Mouse (Mus musculus) sigmoid colon, adult 10 weeks (tissue): Measurements from ENCODE around the gene Vwf. TPM values are rescaled to one million over a fixed set of nuclear protein-coding genes. Genes with fewer than 3 reads are reported as not detected.

Experiments used
- polyA plus RNA-seq: library from polyadenylated mRNA; stranded (reverse); fragments of 350-450 nt; fragmentation: Illumina TruSeq; extraction: RNeasy Lipid Tissue Mini Kit (QIAGEN cat#74804); gene quantifications from one replicate; pipeline ENCODE4 v1.2.3, GENCODE M21; 2014; ENCODE audit warnings: low read depth, low replicate concordance

Vwf gene
- 0.95 TPM for polyA plus RNA-seq

DNA sequence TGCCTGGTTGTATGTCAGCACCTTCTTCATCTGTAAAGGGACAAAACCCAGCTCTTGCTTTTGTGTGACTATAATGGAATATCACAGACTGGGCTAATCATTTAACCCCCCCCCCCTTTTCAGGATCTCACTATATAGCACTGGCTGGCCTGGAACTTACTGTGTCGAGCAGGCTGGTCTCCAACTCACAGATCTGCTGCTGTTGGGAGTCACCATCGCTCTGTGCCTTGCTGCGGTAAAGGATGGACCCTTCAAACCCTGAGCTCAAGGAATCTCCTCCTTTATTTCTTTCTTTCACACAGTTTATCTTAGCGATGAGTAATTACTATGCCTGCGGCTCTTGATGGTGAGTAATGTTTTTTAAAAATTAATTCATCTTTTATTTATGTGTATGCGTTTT lies at the start of gene Vwf:
Vwf (plus strand) TSS at position 301 of the 400 bp plus-strand sequence.

DNA sequence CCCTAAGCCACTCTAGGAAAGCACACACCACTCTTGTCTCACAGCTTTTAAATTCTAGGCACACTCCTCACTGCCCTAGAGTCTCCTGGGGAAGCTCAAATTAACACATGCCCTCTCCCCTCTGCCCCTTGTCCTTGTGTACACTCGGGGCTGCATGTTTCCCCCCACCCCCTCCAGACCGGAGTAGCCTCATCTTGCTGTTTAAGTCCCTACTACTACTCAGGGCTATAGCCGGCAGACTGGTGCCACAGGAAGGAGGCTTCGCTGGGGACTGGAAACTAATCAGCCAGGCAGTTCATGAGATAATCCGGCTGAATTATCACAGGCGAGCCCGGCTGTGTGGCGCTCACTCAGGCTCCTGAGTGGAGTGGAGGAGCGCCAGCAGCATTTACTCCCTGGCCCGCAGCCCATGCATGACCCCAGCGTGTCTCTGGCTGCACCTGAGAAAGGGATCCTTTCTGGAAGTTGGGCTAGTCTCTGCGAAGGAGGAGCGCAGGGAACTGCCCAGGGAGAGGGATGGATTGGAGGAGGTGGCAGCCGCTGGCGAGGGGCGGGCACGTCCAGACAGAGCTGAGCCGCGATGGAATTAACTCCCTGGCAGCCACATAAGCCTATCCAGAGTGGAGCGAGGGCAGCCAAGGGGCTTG lies 143.6 kb downstream of the Vwf start, which contains the start of gene Ano2:
Ano2 (plus strand) TSS at position 363 of the 647 bp plus-strand sequence.

Other genes with a start within 250 kb of the Vwf start
- 0.95 TPM for gene Ltbr, start 232.9 kb upstream of the Vwf start, polyA plus RNA-seq
- gene Scnn1a, start 226.1 kb upstream of the Vwf start, polyA plus RNA-seq, result 22.6 TPM
- 5.8 TPM for gene Tnfrsf1a, start 197.4 kb upstream of the Vwf start, polyA plus RNA-seq
- gene Plekhg6, start 166.0 kb upstream of the Vwf start, polyA plus RNA-seq, result 0.66 TPM
- gene Cd9, start 52.0 kb upstream of the Vwf start, polyA plus RNA-seq, result 721 TPM
- gene Ano2, start 143.6 kb downstream of the Vwf start, polyA plus RNA-seq, result 1.1 TPM